Mouse (Mus musculus): ENCODE data around the gene Lrba.

The Lrba gene

GRCm38 (mm10) chr3:86522880-86523505 is 298.5 kb downstream of the Lrba start:
- no peak for DNase-seq

GRCm38 (mm10) chr3:86531531-86532269 is 307.2 kb downstream of the Lrba start:
- no peak for DNase-seq

GRCm38 (mm10) chr3:86536751-86537150 is 312.3 kb downstream of the Lrba start:
- DNase-seq: no peak

GRCm38 (mm10) chr3:86538645-86539554 is 314.4 kb downstream of the Lrba start:
- DNase-seq: peak in 1 of 2 experiments; percentile 14

GRCm38 (mm10) chr3:86539555-86540168 is 315.2 kb downstream of the Lrba start:
- peak in 1 of 2 experiments; percentile 49 for DNase-seq

- no peak for DNase-seq
These were observed 316.7 kb downstream of the Lrba start for GRCm38 (mm10) chr3:86541074-86541614.

GRCm38 (mm10) chr3:86541863-86542397 is 317.4 kb downstream of the Lrba start:
- no peak for DNase-seq

- DNase-seq: no peak
These were observed 320.3 kb downstream of the Lrba start for GRCm38 (mm10) chr3:86544785-86545184.

- no peak for DNase-seq
These were observed 321.5 kb downstream of the Lrba start for GRCm38 (mm10) chr3:86545945-86546344.

GRCm38 (mm10) chr3:86546471-86547250 is 322.2 kb downstream of the Lrba start:
- peak; percentile 34 to 75 for DNase-seq

- DNase-seq: no peak
These were observed 322.8 kb downstream of the Lrba start for GRCm38 (mm10) chr3:86547251-86547791.

- DNase-seq: no peak
These were observed 323.9 kb downstream of the Lrba start, which contains the start of gene Mab21l2 for GRCm38 (mm10) chr3:86548091-86549015. TSS of gene Mab21l2 (minus strand) at chr3:86548629.

- no peak for DNase-seq
These were observed 326.0 kb downstream of the Lrba start for GRCm38 (mm10) chr3:86550301-86551010.

GRCm38 (mm10) chr3:86551011-86551728 is 326.7 kb downstream of the Lrba start:
- no peak for DNase-seq

GRCm38 (mm10) chr3:86552170-86552569 is 327.7 kb downstream of the Lrba start:
- DNase-seq: no peak

GRCm38 (mm10) chr3:86558976-86559375 is 334.5 kb downstream of the Lrba start:
- no peak for DNase-seq

- DNase-seq: no peak
These were observed 335.2 kb downstream of the Lrba start for GRCm38 (mm10) chr3:86559635-86560034.

- DNase-seq: no peak
These were observed 336.0 kb downstream of the Lrba start for GRCm38 (mm10) chr3:86560281-86561022.
